Mouse (Mus musculus): ENCODE data around the gene Srcap.

DNA sequence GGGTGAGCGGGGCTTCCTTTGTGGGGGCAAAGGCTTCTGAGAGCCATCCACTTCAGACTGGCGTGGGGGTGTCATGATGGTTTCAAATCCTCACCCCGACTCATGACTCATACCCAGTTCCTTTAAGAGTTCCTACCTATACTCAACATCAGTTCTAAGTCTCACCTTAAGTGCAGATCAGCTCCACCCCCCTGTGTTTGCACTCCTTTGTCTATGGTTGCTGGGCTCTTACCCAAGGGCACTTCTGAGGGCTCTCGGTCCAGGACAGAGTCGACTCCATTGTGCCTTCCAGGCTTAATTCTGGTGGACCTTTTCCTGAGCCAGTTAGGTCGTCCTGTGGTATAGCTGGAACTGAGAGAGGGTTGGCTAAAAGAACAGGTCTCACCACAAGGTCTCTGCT lies 95.4 kb downstream of the Srcap start:
- TF ChIP-seq CTCF (IDR thresholded peaks at IDR 0.05; ENCODE audit: borderline replicate concordance, extremely low read depth, insufficient read depth, insufficient read length) (no peak), POLR2A (IDR thresholded peaks at IDR 0.05; ENCODE audit: borderline replicate concordance, extremely low read depth, insufficient read depth, insufficient read length, poor library complexity, severe bottlenecking) (no peak)

Measured in brain, embryonic 14.5 days (tissue).